Mouse (Mus musculus) heart, postnatal 0 days (tissue): Measurements from ENCODE around the gene Anapc15. TPM values are rescaled to one million over a fixed set of nuclear protein-coding genes. Genes with fewer than 3 reads are reported as not detected.

Experiments used
- ATAC-seq: fragments of 200-750 bp; cut with Nextera tagmentation; 2 replicates; pipeline ENCODE4 v1.8.0; 2017; ENCODE audit warnings: low read depth, moderate number of reproducible peaks, moderate library complexity; ENCODE audit not compliant: insufficient read depth
- DNase-seq: peaks from one replicate; pipeline ENCODE4 v3.0.0-alpha.2; 2016; ENCODE audit warnings: low spot score
- H3K27ac ChIP-seq: fragments of 300-500 bp; sonication (generic); 2 replicates; pipeline ENCODE4 v1.5.1; 2014; ENCODE audit warnings: low read depth, mild to moderate bottlenecking
- H3K27me3 ChIP-seq: fragments of 300-500 bp; sonication (generic); 2 replicates; pipeline ENCODE4 v1.6.1; 2014; ENCODE audit warnings: low read length, mixed read lengths; ENCODE audit not compliant: control insufficient read depth, insufficient read depth
- H3K36me3 ChIP-seq: fragments of 300-500 bp; sonication (generic); replicated peaks from 2 replicates; pipeline ENCODE4 v1.6.1; 2014; ENCODE audit warnings: low read length, mixed read lengths; ENCODE audit not compliant: control insufficient read depth, insufficient read depth
- H3K4me1 ChIP-seq: fragments of 300-500 bp; sonication (generic); 2 replicates; pipeline ENCODE4 v1.6.1; 2014; ENCODE audit warnings: antibody characterized with exemption; ENCODE audit not compliant: control insufficient read depth, insufficient read depth
- H3K4me2 ChIP-seq: fragments of 300-500 bp; sonication (generic); 2 replicates; pipeline ENCODE4 v1.6.1; 2014; ENCODE audit warnings: low read depth, mild to moderate bottlenecking, low read length, moderate library complexity
- H3K4me3 ChIP-seq: fragments of 300-500 bp; sonication (generic); 2 replicates; pipeline ENCODE4 v1.5.1; 2014; ENCODE audit warnings: low read depth, low read length
- H3K9ac ChIP-seq: fragments of 300-500 bp; sonication (generic); replicated peaks from 2 replicates; pipeline ENCODE4 v1.6.1; 2014; ENCODE audit warnings: low read depth, low read length, mixed read lengths
- H3K9me3 ChIP-seq: fragments of 300-500 bp; sonication (generic); replicated peaks from 2 replicates; pipeline ENCODE4 v1.6.1; 2016; ENCODE audit warnings: low read length; ENCODE audit not compliant: control insufficient read depth
- CTCF ChIP-seq: IDR thresholded peaks from 2 replicates; pipeline ENCODE4 v1.5.1; 2016; ENCODE audit warnings: antibody characterized with exemption, control low read depth, low read depth
- EP300 ChIP-seq: IDR thresholded peaks from 2 replicates; pipeline ENCODE4 v1.6.1; 2016; ENCODE audit warnings: antibody characterized with exemption, low read depth
- WGBS: fragments of 180-500 bp; shearing (Covaris S2); extraction: QIAGEN DNeasy Blood & Tissue Kit; methylation state at CpG from one replicate; pipeline ENCODE4 v1.1.7; 2014; 5-methylcytosine and 5-hydroxymethylcytosine counted together
- polyA plus RNA-seq: library from polyadenylated mRNA; unstranded; fragments of >200 nt; fragmentation: Nextera tagmentation; extraction: Ambion mirVana; gene quantifications from 2 replicates; pipeline ENCODE4 v1.2.1, GENCODE M21; 2015
- total RNA-seq: library from RNA; depleted of rRNA; stranded (reverse); fragments of >200 nt; gene quantifications from 2 replicates; pipeline ENCODE4 v1.2.3, GENCODE M21; 2014; ENCODE audit warnings: low replicate concordance

Gene Anapc15
- total and polyA plus RNA-seq, 2 experiments from 2014 or later: 38.7 to 45.1 TPM

GRCm38 (mm10) chr7:101852846-101853245, 10.7 kb upstream of the Anapc15 start:
- no peak overlapping the region for H3K4me3 ChIP-seq
- no peak overlapping the region for H3K4me2 ChIP-seq
- no peak for DNase-seq
- H3K27me3 ChIP-seq: no peaks in the 10 kb centered on the region
- no peak for ATAC-seq
- H3K9me3 ChIP-seq: no peaks in the 10 kb centered on the region
- H3K36me3 ChIP-seq: no peaks in the 10 kb centered on the region
- TF ChIP-seq CTCF (no peak), EP300 (no peak)
- 81% methylated on average over 6 of the region's 6 CpGs for WGBS
- H3K9ac ChIP-seq: no peak overlapping the region
- H3K27ac ChIP-seq: no peak overlapping the region
- no peaks in the 10 kb centered on the region for H3K4me1 ChIP-seq

GRCm38 (mm10) chr7:101853816-101854215, 9.7 kb upstream of the Anapc15 start:
- WGBS: 49% methylated on average over 2 of the region's 2 CpGs
- H3K4me3 ChIP-seq: no peak overlapping the region
- no peaks in the 10 kb centered on the region for H3K27me3 ChIP-seq
- no peaks in the 10 kb centered on the region for H3K36me3 ChIP-seq
- H3K4me2 ChIP-seq: no peak overlapping the region
- TF ChIP-seq EP300 (no peak), CTCF (no peak)
- DNase-seq (no peak), ATAC-seq (no peak)
- no peak overlapping the region for H3K9ac ChIP-seq
- no peak overlapping the region for H3K27ac ChIP-seq
- H3K4me1 ChIP-seq: no peaks in the 10 kb centered on the region
- no peaks in the 10 kb centered on the region for H3K9me3 ChIP-seq

- Histone ChIP-seq H3K4me3 (no peak within 1 kb of the TSS), H3K9ac (no peak within 1 kb of the TSS), H3K36me3 (no peaks in the 10 kb centered on the region), H3K9me3 (no peaks in the 10 kb centered on the region), H3K4me2 (no peak within 1 kb of the TSS), H3K27me3 (no peaks in the 10 kb centered on the region), H3K27ac (no peak within 1 kb of the TSS), H3K4me1 (no peaks in the 10 kb centered on the region)
- TF ChIP-seq EP300 (no peak), CTCF (no peak)
- 86% methylated on average over 4 of the region's 4 CpGs for WGBS
- DNase-seq (no peak), ATAC-seq (no peak)
Measured at GRCm38 (mm10) chr7:101857094-101857493, 6.4 kb upstream of the Anapc15 start, which contains the start of gene Folr2. Gene Folr2, minus strand, starts transcription at chr7:101857194.

DNA sequence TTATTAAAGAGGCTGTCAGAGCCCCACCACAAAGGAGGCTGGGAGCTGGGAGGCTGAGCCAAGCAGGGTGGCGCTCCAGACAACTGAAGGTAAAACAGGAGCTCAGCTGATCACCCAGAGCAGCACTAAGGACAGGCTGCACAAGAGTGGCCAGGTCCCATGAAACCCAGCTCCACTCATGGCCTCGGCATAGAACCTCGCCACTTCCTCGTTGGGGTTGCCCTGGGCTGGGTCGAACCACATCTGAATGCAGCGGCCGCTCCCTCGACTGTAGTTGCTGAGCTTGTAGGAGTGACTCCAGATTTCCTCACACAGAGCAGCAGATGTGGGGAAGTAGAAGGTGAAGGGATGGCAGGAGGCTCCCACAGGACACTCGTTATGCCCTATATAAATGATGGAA, 5.2 kb upstream of the Anapc15 start:
- H3K27ac ChIP-seq: no peak overlapping the region
- no peak for TF ChIP-seq EP300
- TF ChIP-seq CTCF: no peak
- no peak overlapping the region for H3K9ac ChIP-seq
- no peak overlapping the region for H3K4me2 ChIP-seq
- H3K27me3 ChIP-seq: no peaks in the 10 kb centered on the region
- no peak overlapping the region for H3K4me3 ChIP-seq
- 77% methylated on average over 9 of the region's 9 CpGs for WGBS
- no peaks in the 10 kb centered on the region for H3K4me1 ChIP-seq
- no peaks in the 10 kb centered on the region for H3K9me3 ChIP-seq
- ATAC-seq: no peak
- no peaks in the 10 kb centered on the region for H3K36me3 ChIP-seq
- no peak for DNase-seq

GRCm38 (mm10) chr7:101860978-101861377, 2.5 kb upstream of the Anapc15 start:
- Histone ChIP-seq H3K4me3 (no peak overlapping the region), H3K4me2 (no peak overlapping the region), H3K27ac (no peak overlapping the region), H3K9me3 (no peaks in the 10 kb centered on the region), H3K36me3 (no peaks in the 10 kb centered on the region), H3K9ac (no peak overlapping the region), H3K4me1 (no peaks in the 10 kb centered on the region), H3K27me3 (no peaks in the 10 kb centered on the region)
- TF ChIP-seq CTCF (no peak), EP300 (no peak)
- ATAC-seq: no peak
- no peak for DNase-seq

GRCm38 (mm10) chr7:101862291-101862690, 1.2 kb upstream of the Anapc15 start:
- no peak overlapping the region for H3K4me3 ChIP-seq
- no peak overlapping the region for H3K4me2 ChIP-seq
- TF ChIP-seq EP300 (no peak), CTCF (no peak)
- no peaks in the 10 kb centered on the region for H3K36me3 ChIP-seq
- no peaks in the 10 kb centered on the region for H3K27me3 ChIP-seq
- ATAC-seq: no peak
- no peaks in the 10 kb centered on the region for H3K4me1 ChIP-seq
- H3K27ac ChIP-seq: no peak overlapping the region
- no peaks in the 10 kb centered on the region for H3K9me3 ChIP-seq
- H3K9ac ChIP-seq: no peak overlapping the region
- DNase-seq: no peak
- 56% methylated on average over 3 of the region's 3 CpGs for WGBS
